Mouse (Mus musculus) frontal cortex, postnatal 10 days (tissue): ENCODE measurements around the gene Prr22.

Experiments used
- DNase-seq, 2 experiments: peaks; one replicate each; pipeline ENCODE4 v3.0.0; 2022; ENCODE audit warnings: low spot score in 2 of 2, mixed read lengths in 1 of 2

Gene Prr22

DNA sequence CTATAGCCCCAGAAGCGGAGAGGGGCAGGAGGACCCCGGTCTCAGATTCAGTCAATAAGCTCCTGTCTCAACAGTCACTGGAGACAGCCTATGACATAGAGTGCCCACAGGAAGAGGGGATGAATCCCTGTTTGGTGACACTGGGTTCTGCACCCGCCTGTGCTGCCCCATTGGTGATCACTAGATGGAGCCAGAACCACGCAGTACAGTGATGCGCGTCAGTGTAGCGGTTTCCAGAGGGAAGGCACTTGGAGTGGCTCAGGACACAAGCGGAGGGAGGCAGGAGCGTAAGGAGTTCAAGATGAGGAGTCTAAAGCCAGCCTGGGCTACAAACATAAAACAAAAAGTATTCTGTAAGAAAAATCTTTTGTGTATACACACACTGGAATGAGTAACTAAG is 38.5 kb downstream of the Prr22 start:
- peak; percentile 64 to 78 for DNase-seq

DNA sequence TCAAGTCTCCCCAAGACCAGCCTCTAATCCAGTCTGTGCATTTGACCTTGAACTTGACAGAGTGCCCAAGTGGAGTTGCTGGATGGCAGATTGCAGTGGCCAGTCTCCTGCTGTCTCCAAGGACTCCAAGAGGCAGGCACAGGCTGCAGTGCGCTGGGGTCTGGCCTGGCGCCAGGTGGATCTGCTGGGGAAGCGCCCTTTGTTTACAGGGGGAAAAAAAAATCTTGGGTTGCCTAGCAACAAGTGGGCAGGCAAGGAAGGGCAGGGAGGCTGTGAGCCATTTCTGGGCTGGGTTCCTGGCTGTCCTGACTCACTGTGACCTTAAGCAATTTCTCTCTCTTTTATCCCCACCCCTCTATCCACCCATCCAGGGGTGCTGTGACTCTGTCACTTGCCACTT is 40.2 kb downstream of the Prr22 start:
- peak; percentile 80 to 82 for DNase-seq

DNA sequence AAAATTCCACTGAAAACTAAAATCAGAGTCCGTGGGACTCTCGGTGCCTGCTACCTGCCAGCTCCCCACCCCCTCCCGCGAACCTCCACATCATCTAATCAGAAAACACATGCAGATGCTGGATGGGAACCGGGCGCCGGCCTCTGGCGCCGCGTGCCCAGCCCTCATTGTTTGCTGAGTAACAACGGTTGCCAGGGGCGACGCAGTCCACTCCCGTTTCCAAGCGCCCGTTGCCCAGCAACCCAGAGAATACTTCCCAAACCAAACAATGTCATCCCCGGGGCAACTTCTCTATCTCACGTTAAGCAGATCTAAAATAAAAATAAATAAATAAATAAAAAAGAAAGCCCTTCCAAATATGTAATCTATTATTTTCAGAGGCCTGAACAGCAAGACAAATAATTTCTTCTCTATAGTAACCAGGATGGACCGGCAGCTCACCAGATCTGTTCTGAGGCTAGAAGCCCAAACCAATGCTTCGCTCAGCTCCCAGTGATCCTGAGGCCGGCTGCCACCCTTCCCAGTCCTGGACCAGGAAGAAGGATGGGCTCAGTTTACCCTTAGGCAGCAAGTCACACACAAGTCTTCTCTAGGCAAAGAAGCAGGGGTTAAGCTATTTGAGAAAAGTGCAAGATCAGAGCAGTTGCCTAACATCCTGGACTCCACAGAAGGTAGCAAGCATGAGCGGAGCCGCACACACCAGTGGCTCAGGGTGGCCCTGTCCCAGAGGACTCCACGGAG is 44.4 kb downstream of the Prr22 start:
- DNase-seq, result peak; percentile 75 to 78

DNA sequence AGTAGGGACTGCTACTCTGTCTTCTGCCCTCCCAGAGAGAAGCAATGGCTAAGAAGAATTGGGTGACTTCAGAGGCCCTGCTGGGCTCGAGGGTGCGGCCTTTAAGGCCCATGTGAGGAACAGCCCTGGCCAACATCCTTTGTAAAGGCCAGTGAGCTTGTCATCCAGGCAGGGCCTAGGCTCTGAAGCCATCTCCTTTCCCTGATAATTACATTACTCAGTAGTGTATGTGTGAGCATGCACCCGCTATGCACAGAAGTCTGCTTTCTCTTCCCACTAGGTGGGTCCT is 45.0 kb downstream of the Prr22 start:
- DNase-seq, result no peak

DNA sequence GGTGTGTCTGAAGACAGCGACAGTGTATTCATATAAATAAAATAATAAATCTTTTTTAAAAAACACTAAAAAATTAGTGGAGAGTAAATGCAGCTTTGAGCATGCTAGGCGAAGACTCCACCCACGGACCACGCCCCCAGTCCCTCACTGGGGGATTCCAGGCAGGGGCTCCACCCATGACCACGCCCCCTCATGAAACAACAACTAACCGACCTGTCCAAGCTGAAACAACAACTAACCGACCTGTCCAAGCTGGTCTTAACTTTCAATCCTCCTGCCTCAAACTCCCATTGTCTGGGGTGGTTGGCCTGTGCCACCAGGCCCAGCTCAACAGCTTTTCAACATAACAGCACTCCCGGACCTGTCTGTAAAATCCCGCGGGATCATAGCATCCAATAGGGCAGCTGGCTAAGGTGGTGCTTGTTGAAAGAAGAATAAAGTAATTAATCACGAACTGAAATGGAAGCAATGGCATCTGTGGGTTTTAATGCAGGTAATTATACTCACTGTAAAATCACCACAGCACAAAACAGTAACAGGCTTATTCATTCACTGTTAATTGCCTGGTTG is 48.1 kb downstream of the Prr22 start:
- no peak for DNase-seq

DNA sequence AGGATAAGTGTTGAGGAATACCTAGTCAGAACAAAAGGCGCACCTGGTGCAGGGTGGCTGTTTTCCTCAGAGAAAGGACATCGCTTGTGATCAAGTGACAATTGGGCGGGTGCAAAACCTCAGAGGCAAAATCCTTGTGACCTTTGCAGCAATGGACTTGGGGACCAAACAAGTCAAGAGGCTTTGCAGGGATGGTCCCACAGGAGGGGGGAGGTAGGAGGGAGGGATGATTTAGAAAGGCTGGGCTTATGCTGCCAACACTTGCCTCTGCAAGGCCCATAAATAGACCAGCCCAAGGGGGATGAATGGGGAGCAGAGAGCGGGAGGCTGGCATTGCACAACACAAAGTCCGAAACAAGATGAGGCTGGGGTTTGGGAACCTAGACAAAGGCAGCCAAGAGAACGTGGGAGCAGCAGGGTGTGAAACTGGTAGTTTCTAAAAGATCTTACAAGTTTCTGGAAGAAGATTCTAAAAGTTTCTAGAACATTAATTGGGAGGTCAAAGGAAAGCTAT is 49.0 kb downstream of the Prr22 start:
- no peak for DNase-seq

DNA sequence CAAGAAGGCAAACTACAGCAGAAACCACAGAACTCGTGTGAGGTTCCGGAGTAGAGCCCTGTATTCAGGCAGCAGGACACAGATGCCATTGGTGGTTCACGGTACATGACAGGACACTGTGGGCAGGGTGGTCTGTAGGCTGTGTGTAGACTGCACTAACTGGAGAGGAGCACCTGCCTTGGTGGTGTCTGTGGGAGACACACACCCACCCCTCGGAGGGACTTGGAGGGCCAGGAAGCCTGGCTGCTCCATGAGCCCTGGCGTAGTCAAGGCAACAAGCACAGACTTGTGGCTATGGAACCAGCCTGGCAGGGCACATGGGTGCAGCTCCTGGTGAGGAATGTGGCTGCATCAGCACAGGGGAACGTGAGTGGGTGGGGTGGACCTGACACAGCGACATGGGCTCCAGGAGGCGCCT is 49.7 kb downstream of the Prr22 start:
- DNase-seq, result no peak
